Mouse (Mus musculus) heart, adult 2 months (tissue): ENCODE results near the gene Pcyox1.

Experiments used
- CTCF ChIP-seq: fragments of 200-600 bp; IDR thresholded peaks from 2 replicates; pipeline ENCODE4 v1.8.1; 2022; ENCODE audit warnings: antibody characterized with exemption, mild to moderate bottlenecking, moderate library complexity
- EP300 ChIP-seq: fragments of 200-500 bp; IDR thresholded peaks from 2 replicates; pipeline ENCODE4 v1.6.1; 2011; ENCODE audit warnings: low read depth, low read length, control low read depth; ENCODE audit not compliant: insufficient read depth
- POLR2A ChIP-seq: fragments of 200-500 bp; IDR thresholded peaks from 2 replicates; pipeline ENCODE4 v1.6.1; 2011; ENCODE audit warnings: mild to moderate bottlenecking, low read depth, low read length, control low read depth; ENCODE audit not compliant: insufficient read depth

DNA sequence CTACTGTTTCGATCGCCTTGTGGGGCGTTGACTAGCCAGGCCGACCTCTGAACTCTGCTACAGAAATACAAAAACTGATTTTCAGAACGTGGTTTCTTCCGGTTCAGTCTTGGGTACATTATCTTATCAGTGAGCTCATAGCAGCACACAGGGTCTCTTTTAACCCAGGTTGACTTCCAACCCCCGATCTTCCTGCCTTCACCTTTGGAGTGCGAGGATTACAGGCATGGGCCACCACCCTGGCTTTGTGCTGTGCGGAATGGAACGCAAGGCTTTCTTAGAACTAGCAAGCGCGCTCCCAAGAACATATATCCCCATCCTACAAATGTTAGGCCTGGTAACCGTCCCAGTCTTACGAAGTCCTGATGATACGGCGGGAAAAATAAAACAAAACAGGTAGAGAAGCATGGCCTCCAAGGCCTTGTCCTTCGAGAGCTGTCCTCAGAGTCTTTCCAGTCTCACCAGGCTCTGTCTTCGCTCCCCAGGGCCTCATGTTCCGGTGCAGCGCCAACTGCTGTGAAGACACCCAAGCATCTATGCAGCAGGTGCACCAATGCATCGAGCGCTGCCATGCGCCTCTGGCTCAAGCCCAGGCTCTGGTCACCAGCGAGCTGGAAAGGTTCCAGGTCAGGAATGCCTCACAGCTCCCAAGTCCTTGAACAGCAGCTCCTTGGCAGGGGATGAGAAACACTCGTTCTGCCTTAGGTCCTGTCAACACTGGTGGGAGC lies 30.7 kb downstream of the Pcyox1 start:
- no peak for TF ChIP-seq POLR2A
- no peak for TF ChIP-seq CTCF
- TF ChIP-seq EP300 = no peak
